Mouse (Mus musculus): ENCODE measurements around the gene Ifnar2. TPM values are rescaled to one million over a fixed set of nuclear protein-coding genes. Genes with fewer than 3 reads are reported as not detected.

The Ifnar2 gene
- total RNA-seq, 2 experiments from 2014 or later: 32.9 to 33.2 TPM

GRCm38 (mm10) chr16:91446778-91447511, 74.4 kb downstream of the Ifnar2 start:
- DNase-seq: no peak
- intact Hi-C loops (cut with DNase I): loop anchor here (10.0 kb wide), 1 partner anchor 362 kb away; no protein-coding TSS in a partner anchor

DNA sequence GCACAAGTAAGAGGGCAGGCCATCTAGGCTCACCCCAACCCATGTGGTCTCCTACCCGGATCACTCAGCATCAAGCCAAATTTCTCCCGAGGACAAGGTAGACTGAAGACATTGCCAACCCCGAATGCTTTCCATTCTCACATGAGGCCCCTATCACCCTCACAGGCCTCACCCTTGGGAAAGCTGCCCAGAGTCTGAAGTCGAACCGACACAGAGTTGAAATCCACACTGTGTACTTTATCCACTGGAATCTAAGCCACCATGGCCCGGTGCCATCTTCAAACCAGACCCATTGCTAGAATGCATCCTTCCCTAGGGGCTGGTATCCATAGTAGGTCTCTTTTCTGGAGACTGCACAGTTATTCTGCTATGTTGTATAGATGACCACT, 74.9 kb downstream of the Ifnar2 start:
- peak; percentile 23 to 46 for DNase-seq
- intact Hi-C loops (cut with DNase I): loop anchor here (10.0 kb wide), 1 partner anchor 363 kb away; no protein-coding TSS in a partner anchor

- intact Hi-C loops (cut with DNase I): loop anchor here (10.0 kb wide), 1 partner anchor 363 kb away; no protein-coding TSS in a partner anchor
- no peak for DNase-seq
These were observed 75.5 kb downstream of the Ifnar2 start for GRCm38 (mm10) chr16:91448088-91448487.

GRCm38 (mm10) chr16:91448895-91449294, 76.3 kb downstream of the Ifnar2 start:
- DNase-seq: no peak
- intact Hi-C loops (cut with DNase I): loop anchor here (10.0 kb wide), 1 partner anchor 364 kb away; no protein-coding TSS in a partner anchor

GRCm38 (mm10) chr16:91450137-91451064, 77.8 kb downstream of the Ifnar2 start:
- DNase-seq: no peak

GRCm38 (mm10) chr16:91451949-91452348, 79.4 kb downstream of the Ifnar2 start:
- DNase-seq: no peak
- intact Hi-C loops (cut with DNase I): no loop called here

More at GRCm38 (mm10) chr16:91450137-91451064, 77.8 kb downstream of the Ifnar2 start:
- intact Hi-C loops (cut with DNase I): no loop called here

DNA sequence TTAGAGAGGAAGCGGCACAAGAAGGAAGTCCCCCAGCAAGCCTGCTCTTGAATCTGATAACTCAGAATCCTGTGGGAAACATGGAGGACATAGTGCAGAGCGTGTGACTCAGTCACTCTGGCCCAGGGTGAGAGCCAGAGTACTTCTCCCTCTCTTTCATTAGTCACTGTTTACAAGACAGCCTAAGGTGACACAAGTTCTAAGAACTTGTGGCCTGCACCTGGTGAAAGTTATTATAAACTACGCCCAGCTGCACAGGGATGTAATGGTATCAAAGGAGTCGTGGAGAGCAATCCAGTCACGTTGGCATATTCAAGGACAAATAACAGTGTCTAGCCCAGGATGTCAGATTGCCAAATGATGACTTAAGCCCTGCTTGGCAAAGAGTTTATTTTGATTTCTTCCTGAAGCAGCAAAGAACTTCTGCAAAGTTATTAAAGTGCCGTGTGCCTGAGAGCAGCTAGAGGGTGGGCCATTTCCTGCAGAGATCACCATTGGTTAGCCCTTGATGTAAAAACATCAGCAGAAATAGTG, 79.8 kb downstream of the Ifnar2 start:
- intact Hi-C loops (cut with DNase I): no loop called here
- DNase-seq: peak in 1 of 2 experiments; percentile 50

Other genes with a start within 250 kb of the Ifnar2 start
- not detected for gene Olig2, start 147.3 kb upstream of the Ifnar2 start, total RNA-seq (2021)
- not detected for gene Olig1, start 103.0 kb upstream of the Ifnar2 start, total RNA-seq (2021)
- not detected for gene Gm21970, start 18.9 kb downstream of the Ifnar2 start, total RNA-seq (2021)
- gene Il10rb, start 33.4 kb downstream of the Ifnar2 start, total RNA-seq (2021): 10 to 100 TPM; 86.4 to 94.7 TPM
- 10 to 100 TPM; 36.6 to 42.0 TPM for gene Ifnar1, start 112.5 kb downstream of the Ifnar2 start, total RNA-seq (2021)
- gene Ifngr2, start 174.3 kb downstream of the Ifnar2 start, total RNA-seq (2021): 100 to 1,000 TPM; 125 to 142 TPM
- gene Tmem50b, start 225.0 kb downstream of the Ifnar2 start, total RNA-seq (2021): 10 to 100 TPM; 65.1 to 65.2 TPM
- 10 to 100 TPM; 16.0 to 16.7 TPM for gene Dnajc28, start 246.2 kb downstream of the Ifnar2 start, total RNA-seq (2021)